ENCODE assay signal across 14 mouse cellular contexts in genomic region chr2:174312661-174313060, GRCm38 (mm10). TPM values are rescaled to one million over a fixed set of nuclear protein-coding genes. Genes with fewer than 3 reads are reported as not detected.
DNase-seq lines count a peak whose midpoint lies in the region; ATAC-seq lines count a peak whose summit lies in the region.
"Had no signal": no experiment of that assay in that cellular context is flagged by ENCODE, and none has a peak within 500 bp of the region (broad histone marks: within the 10 kb centered on the region; RNA-seq: fewer than 3 reads in every experiment).

No protein-coding gene starts in this region.

- H3K9ac ChIP-seq in hindbrain, embryonic 15.5 days = no peak overlapping the region
- no peak overlapping the region for H3K9ac ChIP-seq in hindbrain, embryonic 13.5 days
- no peak overlapping the region for H3K9ac ChIP-seq in midbrain, embryonic 11.5 days (ENCODE audit: low read length)
- no peak overlapping the region for H3K9ac ChIP-seq in midbrain, embryonic 14.5 days (replicated peaks; ENCODE audit: low read length)
- no peak overlapping the region for H3K9ac ChIP-seq in limb, embryonic 11.5 days (ENCODE audit: low read length)
- H3K9ac ChIP-seq: embryonic facial prominence, embryonic 12.5 days; heart, embryonic 12.5 days; liver, postnatal 0 days; neural tube, embryonic 12.5 days had no signal

- 81% methylated on average over 2 of the region's 2 CpGs for WGBS in hindbrain, embryonic 15.5 days
- 75% methylated on average over 2 of the region's 2 CpGs for WGBS in hindbrain, embryonic 13.5 days
- WGBS in midbrain, embryonic 11.5 days = 83% methylated on average over 2 of the region's 2 CpGs
- 88% methylated on average over 2 of the region's 2 CpGs for WGBS in midbrain, embryonic 14.5 days
- WGBS in limb, embryonic 11.5 days = 84% methylated on average over 2 of the region's 2 CpGs

- H3K27ac ChIP-seq in hindbrain, embryonic 15.5 days (replicated peaks) = no peak overlapping the region
- no peak overlapping the region for H3K27ac ChIP-seq in hindbrain, embryonic 13.5 days
- no peak overlapping the region for H3K27ac ChIP-seq in midbrain, embryonic 11.5 days (ENCODE audit: low read depth, low read length)
- H3K27ac ChIP-seq in midbrain, embryonic 14.5 days (replicated peaks; ENCODE audit: low read depth, low read length) = no peak overlapping the region
- H3K27ac ChIP-seq in limb, embryonic 11.5 days (replicated peaks; ENCODE audit: low read depth, low read length) = no peak overlapping the region
- H3K27ac ChIP-seq: embryonic facial prominence, embryonic 12.5 days; kidney, postnatal 0 days; neural tube, embryonic 12.5 days had no signal

- no peak overlapping the region for H3K4me3 ChIP-seq in hindbrain, embryonic 15.5 days
- no peak overlapping the region for H3K4me3 ChIP-seq in hindbrain, embryonic 13.5 days
- H3K4me3 ChIP-seq in midbrain, embryonic 11.5 days (ENCODE audit: low read depth, low read length) = no peak overlapping the region
- no peak overlapping the region for H3K4me3 ChIP-seq in midbrain, embryonic 14.5 days (replicated peaks; ENCODE audit: low read depth, low read length)
- no peak overlapping the region for H3K4me3 ChIP-seq in limb, embryonic 11.5 days (ENCODE audit: low read depth, low read length)
- H3K4me3 ChIP-seq: embryonic facial prominence, embryonic 12.5 days; heart, embryonic 12.5 days; hindbrain, embryonic 10.5 days; neural tube, embryonic 12.5 days had no signal

- H3K36me3 ChIP-seq in hindbrain, embryonic 15.5 days = no peaks in the 10 kb centered on the region
- H3K36me3 ChIP-seq in hindbrain, embryonic 13.5 days = no peaks in the 10 kb centered on the region
- H3K36me3 ChIP-seq in midbrain, embryonic 11.5 days (ENCODE audit: control insufficient read depth, insufficient read depth, low read length) = no peaks in the 10 kb centered on the region
- H3K36me3 ChIP-seq in midbrain, embryonic 14.5 days (ENCODE audit: control insufficient read depth, insufficient read depth, low read length) = no peaks in the 10 kb centered on the region
- no peaks in the 10 kb centered on the region for H3K36me3 ChIP-seq in limb, embryonic 11.5 days (ENCODE audit: control insufficient read depth, insufficient read depth, low read length)
- H3K36me3 ChIP-seq: embryonic facial prominence, embryonic 12.5 days; heart, embryonic 12.5 days; hindbrain, embryonic 10.5 days; neural tube, embryonic 12.5 days had no signal

- no peak for DNase-seq in midbrain, embryonic 11.5 days (ENCODE audit: low spot score, missing footprints)
- DNase-seq in midbrain, embryonic 14.5 days = no peak
- DNase-seq in limb, embryonic 11.5 days (ENCODE audit: low spot score) = no peak
- DNase-seq in urinary bladder, postnatal 36 days (ENCODE audit: low spot score in 2 of 2) = no peak
- DNase-seq in layer of hippocampus, adult 9-11 months = no peak

- no peaks in the 10 kb centered on the region for H3K27me3 ChIP-seq in hindbrain, embryonic 15.5 days
- no peaks in the 10 kb centered on the region for H3K27me3 ChIP-seq in hindbrain, embryonic 13.5 days
- no peaks in the 10 kb centered on the region for H3K27me3 ChIP-seq in midbrain, embryonic 11.5 days (ENCODE audit: control insufficient read depth, insufficient read depth, low read length)
- no peaks in the 10 kb centered on the region for H3K27me3 ChIP-seq in midbrain, embryonic 14.5 days (ENCODE audit: control insufficient read depth, insufficient read depth, low read length)
- no peaks in the 10 kb centered on the region for H3K27me3 ChIP-seq in limb, embryonic 11.5 days (ENCODE audit: control insufficient read depth, insufficient read depth, low read length)
- H3K27me3 ChIP-seq: embryonic facial prominence, embryonic 12.5 days; neural tube, embryonic 12.5 days had no signal

- no peak overlapping the region for H3K4me2 ChIP-seq in hindbrain, embryonic 15.5 days
- no peak overlapping the region for H3K4me2 ChIP-seq in hindbrain, embryonic 13.5 days
- no peak overlapping the region for H3K4me2 ChIP-seq in midbrain, embryonic 11.5 days
- no peak overlapping the region for H3K4me2 ChIP-seq in midbrain, embryonic 14.5 days (ENCODE audit: low read length)
- no peak overlapping the region for H3K4me2 ChIP-seq in limb, embryonic 11.5 days (ENCODE audit: low read depth, severe bottlenecking)
- H3K4me2 ChIP-seq: embryonic facial prominence, embryonic 12.5 days; heart, embryonic 12.5 days; neural tube, embryonic 12.5 days had no signal

- no peaks in the 10 kb centered on the region for H3K4me1 ChIP-seq in hindbrain, embryonic 15.5 days (replicated peaks)
- peaks cover 9% of the 10 kb centered on the region for H3K4me1 ChIP-seq in hindbrain, embryonic 13.5 days (replicated peaks)
- no peaks in the 10 kb centered on the region for H3K4me1 ChIP-seq in midbrain, embryonic 11.5 days (ENCODE audit: control insufficient read depth, insufficient read depth, low read length)
- no peaks in the 10 kb centered on the region for H3K4me1 ChIP-seq in midbrain, embryonic 14.5 days (ENCODE audit: control insufficient read depth, insufficient read depth, low read length)
- 0 out of 2 replicates have a peak, but pooled peaks cover 7% of the 10 kb centered on the region for H3K4me1 ChIP-seq in limb, embryonic 11.5 days (ENCODE audit: control insufficient read depth, insufficient read depth, low read length)

- no peaks in the 10 kb centered on the region for H3K9me3 ChIP-seq in hindbrain, embryonic 15.5 days
- H3K9me3 ChIP-seq in hindbrain, embryonic 13.5 days = no peaks in the 10 kb centered on the region
- no peaks in the 10 kb centered on the region for H3K9me3 ChIP-seq in midbrain, embryonic 11.5 days (ENCODE audit: control insufficient read depth, low read length)
- no peaks in the 10 kb centered on the region for H3K9me3 ChIP-seq in midbrain, embryonic 14.5 days (ENCODE audit: control insufficient read depth, low read length)
- no peaks in the 10 kb centered on the region for H3K9me3 ChIP-seq in limb, embryonic 11.5 days (ENCODE audit: control insufficient read depth, low read length)
- H3K9me3 ChIP-seq: embryonic facial prominence, embryonic 12.5 days; heart, embryonic 12.5 days; hindbrain, embryonic 10.5 days; neural tube, embryonic 12.5 days had no signal

- ATAC-seq in hindbrain, embryonic 15.5 days (ENCODE audit: low FRiP score, low read depth) = 0 out of 2 replicates have a peak, but pooled peaks have one; percentile 13
- no peak for ATAC-seq in hindbrain, embryonic 13.5 days (ENCODE audit: low FRiP score)
- peak; percentile 12; the same call in 1 of the 2 replicates for ATAC-seq in midbrain, embryonic 11.5 days (ENCODE audit: low FRiP score)
- no peak for ATAC-seq in midbrain, embryonic 14.5 days (ENCODE audit: low FRiP score, low TSS enrichment)
- 0 out of 2 replicates have a peak, but pooled peaks have one; percentile 11 for ATAC-seq in limb, embryonic 11.5 days (ENCODE audit: insufficient number of reproducible peaks, low FRiP score, low TSS enrichment, low read depth)

RNA-seq across cellular contexts. Expression of gene Gnas, which starts 28.5 kb away (rescaled TPM):
- 1,606 and 1,659 TPM in 2 replicates for polyA plus RNA-seq in hindbrain, embryonic 15.5 days (2015; fragmentation: Nextera tagmentation; extraction: Ambion mirVana)
- polyA plus RNA-seq in hindbrain, embryonic 13.5 days (2015; fragmentation: Nextera tagmentation; extraction: Ambion mirVana) = 1,452 and 1,516 TPM in 2 replicates
- 1,087 and 1,162 TPM in 2 replicates for polyA plus RNA-seq in midbrain, embryonic 11.5 days (2014; fragmentation: Nextera tagmentation; extraction: Ambion mirVana)
- polyA plus RNA-seq in midbrain, embryonic 14.5 days (2014; fragmentation: Nextera tagmentation; extraction: Ambion mirVana) = 1,446 and 1,495 TPM in 2 replicates
- polyA plus RNA-seq in limb, embryonic 11.5 days (2014; fragmentation: Nextera tagmentation; extraction: Ambion mirVana) = 1,406 and 1,468 TPM in 2 replicates

RNA-seq across cellular contexts. Expression of gene Gm20721, which starts 33.9 kb away (rescaled TPM):
- polyA plus RNA-seq in hindbrain, embryonic 15.5 days (2015; fragmentation: Nextera tagmentation; extraction: Ambion mirVana) = 11.8 and 13.1 TPM in 2 replicates
- 13.1 and 13.9 TPM in 2 replicates for polyA plus RNA-seq in hindbrain, embryonic 13.5 days (2015; fragmentation: Nextera tagmentation; extraction: Ambion mirVana)
- polyA plus RNA-seq in midbrain, embryonic 11.5 days (2014; fragmentation: Nextera tagmentation; extraction: Ambion mirVana) = 9.5 and 15.7 TPM in 2 replicates
- polyA plus RNA-seq in midbrain, embryonic 14.5 days (2014; fragmentation: Nextera tagmentation; extraction: Ambion mirVana) = 6.4 and 7.5 TPM in 2 replicates
- polyA plus RNA-seq in limb, embryonic 11.5 days (2014; fragmentation: Nextera tagmentation; extraction: Ambion mirVana) = 8.6 and 13.0 TPM in 2 replicates
- polyA plus RNA-seq: small intestine, adult 2 months had no signal

Comparison
In these comparisons a context has a peak if more than half of its experiments do, and no peak if none do; other contexts are left out.
1. ATAC-seq: peak in hindbrain, embryonic 15.5 days (single experiment), midbrain, embryonic 11.5 days (single experiment) and limb, embryonic 11.5 days (single experiment); none in hindbrain, embryonic 13.5 days (single experiment) and midbrain, embryonic 14.5 days (single experiment).